Mouse (Mus musculus) urinary bladder, adult 18-20 months (tissue): ENCODE measurements at regions not wholly inside any gene's neighbourhood (a gene's known extent, or its start where the extent isn't known, plus 50 kb on each side); places are given as distances from the start of the nearest gene placed in this dataset.

Experiments
- DNase-seq, 2 experiments: peaks; one replicate each; pipeline ENCODE4 v3.0.0; 2022; ENCODE audit warnings: low spot score in 2 of 2, mixed read lengths in 2 of 2

DNA sequence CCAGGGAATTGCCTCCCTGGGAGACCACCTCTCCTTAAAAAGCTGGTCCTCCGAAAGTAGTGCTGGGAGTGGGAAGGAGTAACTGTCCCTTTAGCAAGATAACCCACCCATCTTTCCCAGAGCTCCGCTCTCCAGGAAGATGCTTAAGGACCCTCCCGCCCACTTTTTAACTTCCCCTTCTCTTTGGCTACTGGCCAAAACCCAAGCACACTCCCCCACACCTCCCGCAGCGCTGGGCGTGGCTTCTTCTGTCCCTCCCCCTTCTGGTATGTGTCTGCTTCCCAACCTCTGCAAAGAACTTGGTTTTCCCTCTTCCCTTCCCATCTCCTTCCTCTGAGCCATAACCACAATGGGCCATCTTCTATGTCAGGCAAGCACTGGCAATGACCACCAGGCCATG, 85.4 kb downstream of the Rpap3 start:
- DNase-seq, result no peak

DNA sequence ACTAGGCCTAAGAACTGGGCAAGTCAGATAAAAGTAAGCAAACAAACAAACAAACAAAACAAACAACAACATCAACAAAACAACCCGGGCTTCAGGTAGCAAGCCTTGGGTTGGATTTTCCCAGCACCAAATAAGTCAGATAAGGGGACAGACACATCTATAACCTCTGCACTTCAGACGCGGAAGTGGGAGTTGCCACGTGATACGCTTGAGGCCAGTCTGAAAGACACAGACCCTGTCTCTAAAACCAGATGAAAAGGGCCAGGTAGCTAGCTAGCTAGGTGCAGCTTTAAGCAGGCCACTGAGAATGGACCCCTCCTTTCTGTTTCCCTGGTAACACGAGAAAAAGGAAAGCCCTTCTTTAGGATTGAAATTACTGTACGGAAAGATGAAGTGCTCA, 85.9 kb downstream of the Rpap3 start:
- DNase-seq, result no peak

DNA sequence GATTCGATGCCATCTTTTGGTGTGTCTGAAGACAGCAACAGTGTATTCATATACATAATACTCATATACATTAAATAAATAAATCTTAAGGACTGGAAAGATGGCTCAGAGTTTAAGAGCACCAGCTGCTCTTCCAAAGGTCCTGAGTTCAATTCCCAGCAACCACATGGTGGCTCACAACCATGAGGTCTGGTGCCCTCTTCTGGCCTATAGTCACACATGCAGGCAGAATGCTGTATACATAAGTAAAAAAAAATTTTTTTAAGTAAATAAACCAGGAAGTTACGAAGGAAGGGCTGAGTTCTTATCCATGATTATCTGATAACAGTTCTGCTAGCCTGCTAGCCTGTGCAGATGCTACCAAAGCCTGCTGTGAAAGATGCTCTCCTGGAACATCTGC, 93.3 kb downstream of the Rpap3 start:
- DNase-seq, result no peak

DNA sequence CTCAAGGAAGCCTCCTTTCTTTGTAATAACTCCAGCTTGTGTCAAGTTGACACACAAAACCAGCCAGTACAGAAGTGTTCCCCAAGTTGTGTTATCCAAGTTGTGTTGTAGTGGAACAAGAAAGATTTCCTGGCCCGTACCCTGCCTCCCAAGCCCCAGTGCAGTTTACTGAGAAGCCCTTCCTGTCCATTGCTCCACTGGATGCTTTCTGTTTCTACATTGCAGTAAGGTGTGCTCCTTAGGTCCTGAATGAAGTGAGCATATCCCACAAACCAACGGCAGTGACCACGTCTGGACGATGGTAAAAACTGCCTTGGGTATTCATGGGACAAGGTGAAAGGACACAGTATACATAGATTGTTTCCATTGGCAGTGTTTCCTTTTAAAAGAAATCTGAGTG, 94.9 kb downstream of the Rpap3 start:
- DNase-seq, result no peak

DNA sequence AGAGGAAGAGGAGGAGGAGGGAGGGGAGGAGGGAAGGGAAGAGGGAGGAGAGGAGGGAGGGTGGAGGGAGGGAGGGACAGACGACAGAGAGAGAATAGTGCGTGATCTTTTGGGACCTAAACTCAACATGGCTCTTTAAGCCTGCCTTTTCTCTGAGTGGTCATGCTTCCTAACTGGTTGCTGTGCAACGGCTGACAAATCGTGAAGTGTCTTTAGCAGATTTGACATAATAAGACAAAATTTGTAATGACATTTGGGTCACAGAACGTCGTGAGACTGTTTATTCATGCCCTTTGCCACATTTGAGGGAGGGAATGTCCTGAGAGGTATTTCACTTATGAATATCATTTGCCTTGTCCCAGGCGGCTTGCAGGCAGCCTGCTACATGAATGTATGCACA, 96.1 kb downstream of the Rpap3 start:
- no peak for DNase-seq

GRCm38 (mm10) chr15:97608651-97609050, 97.0 kb downstream of the Rpap3 start:
- no peak for DNase-seq

DNA sequence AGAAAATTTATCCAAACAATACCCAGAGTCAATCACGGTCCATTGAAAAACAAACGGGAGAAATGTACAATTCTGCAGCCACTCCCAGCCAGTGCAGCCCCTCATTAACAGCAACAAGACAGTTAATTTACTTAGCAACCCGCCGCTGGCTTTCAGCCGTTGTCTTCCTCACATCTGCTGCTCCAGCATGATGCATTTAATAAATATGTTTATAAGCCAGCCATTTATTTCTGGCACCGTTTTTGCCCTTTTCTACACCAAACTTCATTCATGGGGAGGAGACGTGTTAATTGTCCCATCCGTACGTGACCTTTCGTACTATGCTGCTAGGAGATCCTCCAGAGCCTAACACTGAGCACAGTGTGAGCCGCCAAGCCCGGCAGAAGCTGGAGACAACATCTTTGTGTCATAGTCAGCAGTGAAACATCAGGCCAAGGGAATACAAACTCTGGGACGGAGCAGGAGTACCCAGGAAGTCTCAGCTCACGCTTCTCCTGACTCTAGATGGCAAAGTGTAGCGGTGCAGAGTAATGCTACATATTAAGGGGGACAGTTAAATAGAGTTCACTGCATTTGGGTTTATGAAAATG, 97.9 kb downstream of the Rpap3 start:
- peak in 1 of 2 experiments; percentile 22 for DNase-seq

DNA sequence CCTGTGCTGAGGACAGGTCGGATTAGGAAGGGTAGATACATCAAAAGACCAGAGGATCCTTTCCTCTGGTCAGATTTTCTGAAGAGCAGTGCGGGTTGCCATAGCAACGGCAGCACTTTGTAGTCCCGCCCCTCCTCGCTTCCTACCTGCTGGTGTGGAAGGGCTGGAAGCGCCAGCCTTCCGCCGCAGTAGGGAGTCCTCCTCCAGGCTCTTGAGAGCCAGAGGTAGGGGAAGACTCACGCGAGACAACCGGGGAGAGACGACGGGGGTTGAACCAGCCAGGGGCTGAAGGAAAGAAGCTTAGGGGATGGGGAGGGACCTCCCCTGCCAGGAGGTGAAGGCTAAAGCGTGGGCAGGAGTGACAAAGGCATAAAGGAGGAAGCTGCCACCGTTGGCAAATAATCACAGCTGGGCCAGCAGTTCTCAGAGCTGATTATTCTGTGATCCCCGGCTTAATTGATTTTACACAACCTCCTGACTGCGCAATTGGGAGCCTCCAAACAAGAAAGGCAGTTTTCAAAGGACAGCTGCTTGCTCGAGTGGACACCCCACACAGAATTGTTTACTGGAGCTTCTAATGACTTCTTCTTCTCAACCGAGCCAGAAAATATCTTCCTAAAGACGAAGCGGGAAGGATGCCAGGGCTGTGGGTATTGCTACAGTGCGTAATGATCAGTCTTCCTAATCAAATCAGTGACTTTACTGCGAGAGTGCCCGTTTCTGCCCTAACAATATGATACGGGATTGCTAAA, 98.8 kb downstream of the Rpap3 start:
- DNase-seq, result peak in 1 of 2 experiments; percentile 9

DNA sequence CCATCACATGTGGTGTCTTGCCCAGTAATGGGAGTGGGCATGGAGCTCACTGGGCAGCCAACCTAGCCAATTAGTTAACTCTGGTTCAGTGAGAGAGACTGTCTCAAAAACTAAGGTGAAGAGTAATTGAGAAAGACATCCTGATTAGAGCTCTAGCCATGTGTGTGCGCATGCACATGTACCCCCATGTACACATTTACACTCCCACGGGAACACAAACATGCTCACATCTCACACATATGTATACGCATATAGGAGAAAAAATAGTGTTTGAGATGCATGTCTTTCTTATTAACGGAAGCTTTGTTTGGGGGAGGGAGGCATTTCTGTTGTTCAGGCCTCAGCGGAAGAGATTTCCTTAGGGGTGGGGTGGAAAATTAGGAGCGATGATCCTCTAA, 99.4 kb downstream of the Rpap3 start:
- no peak for DNase-seq

GRCm38 (mm10) chr15:97605791-97606190, 99.8 kb downstream of the Rpap3 start:
- no peak for DNase-seq

- no peak for DNase-seq
These were observed 102.1 kb downstream of the Rpap3 start for GRCm38 (mm10) chr15:97603492-97603891.

GRCm38 (mm10) chr15:97598270-97598669, 107.4 kb downstream of the Rpap3 start:
- DNase-seq, result no peak

- no peak for DNase-seq
These were observed 109.0 kb downstream of the Rpap3 start for GRCm38 (mm10) chr15:97596514-97597081.

DNA sequence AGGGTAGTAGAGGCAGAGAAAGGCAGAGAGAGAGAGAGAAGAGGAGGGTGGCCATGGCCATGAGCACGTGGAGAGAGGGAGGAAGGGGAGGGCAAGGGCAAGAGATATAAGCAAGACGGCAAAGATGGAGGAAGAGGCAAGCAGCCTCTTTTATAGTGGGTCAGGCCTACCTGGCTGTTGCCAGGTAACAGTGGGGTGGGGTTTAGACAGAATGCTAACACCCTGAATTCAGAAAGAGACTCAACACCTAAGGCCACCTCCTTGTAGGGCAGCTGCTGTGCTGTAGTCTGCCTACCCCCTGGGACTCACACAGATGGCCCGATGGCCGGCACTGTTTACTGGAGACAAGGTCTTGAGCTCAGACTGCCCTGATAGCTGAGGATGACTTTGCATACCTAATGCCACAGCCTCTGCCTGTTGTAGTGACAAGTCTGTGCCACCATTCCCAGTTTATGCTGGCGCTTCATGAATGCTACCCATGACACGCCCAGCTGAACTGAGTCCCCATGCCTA, 110.3 kb downstream of the Rpap3 start:
- no peak for DNase-seq

- no peak for DNase-seq
These were observed 111.6 kb downstream of the Rpap3 start for GRCm38 (mm10) chr15:97593781-97594600.

DNA sequence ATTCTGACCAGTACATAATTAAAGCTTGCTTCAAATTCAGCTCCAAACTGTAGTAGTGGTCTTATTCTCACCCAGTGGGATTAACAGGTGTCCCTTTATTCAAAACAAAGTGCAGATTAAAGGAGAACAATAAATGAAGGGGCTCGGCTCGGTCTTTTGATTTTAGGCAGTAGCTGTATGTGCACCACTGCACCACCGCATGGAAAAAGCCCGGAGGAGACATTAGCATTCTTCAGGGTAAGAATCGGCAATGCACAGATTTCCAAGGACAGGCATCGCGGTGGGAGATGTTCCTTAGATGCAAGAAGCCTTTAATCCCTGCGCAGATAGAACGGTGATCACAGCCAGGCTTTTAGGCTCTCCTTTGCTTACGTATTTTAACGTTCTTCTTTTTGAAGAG, 112.8 kb downstream of the Rpap3 start:
- no peak for DNase-seq

DNA sequence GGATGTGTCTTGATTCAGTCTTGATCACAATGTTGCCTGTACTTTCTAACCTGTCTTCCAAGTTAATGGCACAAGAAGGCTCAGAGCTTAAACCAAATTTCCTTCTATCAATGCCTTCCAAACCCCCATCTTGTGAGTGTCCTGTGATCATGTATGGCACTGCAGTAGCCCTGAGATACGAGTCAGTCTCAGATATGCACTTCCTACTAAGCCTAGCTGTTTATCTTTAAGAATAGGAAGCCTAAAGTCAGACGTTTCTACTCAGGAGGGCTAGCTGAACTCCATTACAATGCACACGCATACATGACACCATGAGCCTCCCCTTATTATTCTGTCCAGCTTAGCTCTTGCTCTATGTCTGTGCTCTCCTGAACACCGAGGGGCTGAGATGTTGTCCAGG, 114.2 kb downstream of the Rpap3 start:
- no peak for DNase-seq

DNA sequence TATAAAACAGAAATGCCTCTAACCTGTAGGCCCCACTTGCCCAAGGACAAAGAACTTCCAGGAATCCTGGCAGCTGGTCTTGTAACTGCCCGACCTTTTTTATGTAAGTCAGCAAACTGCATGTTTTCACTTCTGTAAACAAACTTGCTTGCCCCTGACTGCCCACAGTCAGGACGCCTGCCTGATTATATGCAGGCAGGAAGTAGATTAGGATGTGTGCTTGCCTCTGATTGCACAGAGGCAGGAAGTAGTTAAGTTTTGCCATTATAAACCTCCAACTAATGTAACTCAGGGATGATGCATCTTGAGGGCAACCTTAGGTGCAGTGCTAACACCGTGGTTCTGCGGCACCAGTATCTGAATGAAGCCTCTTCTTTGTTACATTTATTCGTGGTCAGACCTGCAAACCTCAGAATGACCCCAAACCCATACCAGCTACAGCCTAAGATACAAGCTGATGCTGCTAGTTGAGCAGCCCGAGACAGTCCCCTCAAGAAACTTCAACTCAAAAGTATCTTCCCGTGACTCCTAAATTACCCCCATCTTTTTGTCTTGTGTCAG, 114.8 kb downstream of the Rpap3 start:
- no peak for DNase-seq

DNA sequence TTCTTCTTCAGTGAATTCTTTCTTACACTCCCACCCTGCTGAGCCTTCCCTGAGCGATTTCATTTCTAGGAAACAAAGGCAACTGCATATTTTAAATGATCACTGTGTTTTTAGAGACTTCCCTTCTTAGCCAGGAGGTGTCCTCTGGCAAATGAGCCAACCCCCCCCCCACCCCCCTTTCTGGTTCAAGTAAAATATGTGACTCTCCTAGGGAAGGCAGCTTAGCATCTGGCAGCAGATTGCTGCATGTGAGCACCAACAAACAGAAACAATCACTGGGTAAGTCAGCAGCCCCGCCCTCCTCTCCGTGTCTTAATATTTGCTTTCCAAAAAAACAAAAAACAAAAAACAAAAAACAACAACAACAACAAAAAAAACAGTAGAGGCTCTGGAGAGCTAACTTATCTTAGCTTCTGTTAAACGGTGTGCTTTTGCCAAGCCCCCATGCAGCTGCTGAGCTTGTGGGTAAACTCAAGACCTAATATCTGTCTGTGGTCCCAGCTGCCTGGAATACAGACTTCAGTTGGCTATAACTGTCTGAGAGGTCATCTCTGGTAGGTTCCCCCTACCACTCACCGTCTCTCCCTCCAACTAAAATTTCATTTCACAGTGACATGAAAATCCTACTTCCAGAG, 117.9 kb downstream of the Rpap3 start:
- no peak for DNase-seq

DNA sequence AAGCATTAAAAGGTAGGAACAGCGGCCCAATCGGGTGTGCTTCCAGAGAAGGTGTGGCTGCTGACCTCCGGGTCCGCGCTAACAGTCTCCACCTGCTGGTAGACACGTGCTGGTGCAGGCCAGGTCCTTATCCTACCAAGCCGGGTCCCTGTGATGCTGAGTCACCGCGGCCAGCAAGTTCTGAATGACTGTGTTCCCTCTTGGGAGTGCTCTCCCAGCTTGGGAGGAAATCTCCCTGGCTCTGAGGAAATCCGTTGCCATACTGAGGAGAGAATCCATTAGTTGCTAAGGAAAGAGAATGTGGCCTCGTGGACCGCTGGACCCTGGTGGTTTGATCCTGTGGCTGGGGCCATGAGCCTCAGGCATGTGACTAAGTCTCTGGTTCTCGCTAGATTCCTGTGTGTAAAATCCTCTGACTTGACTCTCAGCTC, 123.9 kb downstream of the Rpap3 start:
- peak; percentile 76 to 82 for DNase-seq

DNA sequence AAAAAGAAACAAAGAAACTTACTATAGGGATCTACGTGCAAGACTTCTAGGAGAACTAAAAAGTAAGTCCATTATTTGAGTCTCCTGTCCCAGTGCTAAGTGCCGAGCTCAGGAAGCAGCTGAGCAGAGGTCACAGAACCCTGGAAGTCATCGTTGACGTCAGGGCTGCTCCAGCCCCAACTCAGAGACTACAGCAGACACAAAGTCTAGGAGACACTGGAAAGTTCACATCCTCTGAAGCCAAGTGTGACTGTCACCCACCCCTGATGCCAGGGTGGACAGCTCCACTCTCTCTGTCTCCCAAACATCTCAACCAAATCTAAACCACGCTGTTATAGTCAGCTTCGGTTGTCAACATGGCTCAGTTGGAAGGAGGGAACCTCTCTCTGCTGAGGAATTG, 124.9 kb downstream of the Rpap3 start:
- DNase-seq, result no peak
